Mouse (Mus musculus) c-Kit-positive CD71-positive TER-119-positive erythroid progenitor cells, embryonic 14.5 days (primary cell): ENCODE results near the gene Gm10563.

Experiments used
- DNase-seq: peaks from one replicate; pipeline ENCODE4 v3.0.0-alpha.2; 2013; ENCODE audit warnings: low spot score

Gene Gm10563

DNA sequence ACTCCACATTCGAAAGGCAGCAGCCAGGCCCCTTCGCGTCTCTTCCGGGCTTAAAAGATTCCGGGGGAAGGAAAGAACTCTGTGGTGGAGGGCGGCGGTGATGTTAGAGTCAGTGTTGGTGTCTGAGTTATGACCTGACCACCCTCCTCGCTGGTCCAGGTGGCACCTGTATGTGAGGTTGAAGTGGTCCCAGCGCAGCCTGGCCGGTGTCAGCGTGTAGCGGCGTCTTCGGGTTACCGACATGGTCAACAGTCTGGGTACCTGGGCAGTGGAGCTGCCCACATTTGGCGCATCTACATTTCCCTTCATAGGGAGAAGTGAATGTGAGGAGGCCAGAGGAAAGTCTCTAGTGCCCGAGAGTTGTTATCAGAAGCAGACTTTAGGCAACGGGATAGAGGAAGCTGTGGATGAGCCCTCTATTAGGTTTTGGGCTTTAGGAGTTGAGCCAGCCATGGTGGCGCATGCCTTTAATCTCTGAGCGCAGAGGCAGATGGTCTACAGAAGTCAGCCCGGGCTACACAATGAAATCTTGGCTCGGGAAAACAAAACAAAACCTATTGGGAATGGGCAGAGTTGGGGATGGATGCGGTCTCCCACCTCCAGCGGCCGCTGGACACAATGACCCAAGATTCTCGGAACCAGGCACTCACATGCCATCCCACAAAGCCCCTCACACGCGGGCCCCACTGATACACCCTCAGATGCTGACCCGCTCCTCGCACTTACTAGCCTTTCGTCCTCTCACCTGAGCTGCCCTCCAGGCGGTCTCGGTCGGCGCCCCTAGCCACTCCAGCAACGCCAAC is 7.3 kb upstream of the Gm10563 start:
- no peak for DNase-seq

DNA sequence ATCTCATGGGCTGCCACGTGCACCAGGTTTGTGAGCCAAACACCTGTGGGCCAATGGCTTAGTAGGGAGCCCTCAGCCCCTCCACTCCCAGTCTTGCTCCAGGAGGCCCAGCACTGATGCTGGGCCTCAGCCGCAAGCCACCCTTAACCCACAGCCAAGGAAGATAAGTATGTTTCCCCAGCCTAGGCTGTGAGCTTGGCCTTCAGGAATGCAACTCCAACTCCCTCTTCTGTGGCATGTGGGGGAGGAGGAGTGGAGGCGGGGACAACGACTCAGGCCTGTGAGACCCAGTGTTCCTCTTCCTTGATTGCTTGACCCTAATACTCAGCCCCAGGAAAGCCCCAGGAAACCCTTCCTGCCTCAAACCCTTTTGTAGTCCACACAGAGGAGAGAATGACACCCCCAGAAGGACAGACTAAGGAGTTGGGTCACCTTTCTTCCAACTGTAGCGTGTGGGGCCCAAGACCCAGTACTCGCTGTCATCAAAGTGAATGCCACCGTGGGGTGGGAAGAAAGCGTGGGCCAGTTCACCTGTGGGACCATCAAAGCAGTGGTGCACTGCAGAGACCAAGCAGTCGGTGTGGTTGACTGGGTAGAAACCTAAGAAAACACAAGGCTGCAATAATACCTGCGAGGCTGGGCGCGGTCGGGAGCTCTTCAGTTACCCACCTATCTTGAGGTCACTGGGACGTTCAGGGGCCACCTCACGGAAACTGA is 6.5 kb upstream of the Gm10563 start:
- DNase-seq: no peak

DNA sequence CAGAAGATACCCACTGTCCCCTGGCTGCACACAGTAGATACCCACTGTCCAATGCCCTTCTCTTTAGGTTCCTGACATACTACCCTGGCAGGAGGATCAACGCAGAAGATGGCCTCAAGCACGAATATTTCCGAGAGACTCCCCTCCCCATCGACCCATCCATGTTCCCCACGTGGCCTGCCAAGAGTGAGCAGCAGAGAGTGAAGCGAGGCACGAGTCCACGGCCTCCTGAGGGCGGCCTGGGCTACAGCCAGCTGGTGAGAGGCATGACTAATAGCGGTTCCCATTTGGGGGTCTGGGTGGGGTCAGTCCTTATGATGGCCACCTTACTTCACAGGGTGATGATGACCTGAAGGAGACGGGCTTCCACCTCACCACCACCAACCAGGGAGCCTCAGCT is 4.1 kb upstream of the Gm10563 start:
- no peak for DNase-seq

DNA sequence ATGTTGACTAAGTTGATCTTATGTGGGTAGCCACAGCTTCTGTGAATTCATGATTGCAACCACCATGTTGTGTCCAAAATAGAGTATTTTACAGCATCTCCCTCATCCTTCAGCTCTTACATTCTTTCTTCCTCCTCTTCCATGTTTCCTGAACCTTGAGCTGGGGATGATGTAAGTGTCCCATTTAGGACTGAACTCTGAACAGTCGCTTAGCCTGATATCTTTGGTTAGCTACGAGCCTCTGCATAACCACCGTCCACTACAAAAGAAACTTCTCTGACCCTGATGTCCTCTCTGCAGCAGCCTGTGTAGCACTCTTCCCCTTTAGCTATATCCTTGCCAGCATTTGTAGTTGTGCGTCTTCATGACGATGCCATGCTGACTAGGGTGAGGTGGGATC is 513 bp upstream of the Gm10563 start:
- no peak for DNase-seq

DNA sequence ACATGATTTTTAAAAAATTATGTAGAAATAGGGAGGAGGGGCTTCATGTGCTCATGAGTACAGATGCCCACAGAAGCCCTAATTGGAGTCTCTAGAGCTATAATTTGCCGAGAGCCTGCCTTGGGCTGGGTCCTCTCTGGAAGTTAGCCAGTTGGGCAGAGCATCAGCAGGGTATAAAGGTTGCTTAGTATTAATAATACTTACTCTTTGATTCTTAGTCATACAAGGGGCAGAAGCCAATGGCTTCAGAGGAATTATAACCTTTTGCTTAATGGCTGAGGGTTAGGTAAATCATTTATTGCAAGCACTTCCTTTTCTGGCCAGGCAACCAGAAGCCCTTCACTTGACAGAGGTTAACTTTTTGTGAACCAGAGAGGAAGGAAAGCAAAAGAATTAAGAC is 1.7 kb downstream of the Gm10563 start:
- DNase-seq: no peak

DNA sequence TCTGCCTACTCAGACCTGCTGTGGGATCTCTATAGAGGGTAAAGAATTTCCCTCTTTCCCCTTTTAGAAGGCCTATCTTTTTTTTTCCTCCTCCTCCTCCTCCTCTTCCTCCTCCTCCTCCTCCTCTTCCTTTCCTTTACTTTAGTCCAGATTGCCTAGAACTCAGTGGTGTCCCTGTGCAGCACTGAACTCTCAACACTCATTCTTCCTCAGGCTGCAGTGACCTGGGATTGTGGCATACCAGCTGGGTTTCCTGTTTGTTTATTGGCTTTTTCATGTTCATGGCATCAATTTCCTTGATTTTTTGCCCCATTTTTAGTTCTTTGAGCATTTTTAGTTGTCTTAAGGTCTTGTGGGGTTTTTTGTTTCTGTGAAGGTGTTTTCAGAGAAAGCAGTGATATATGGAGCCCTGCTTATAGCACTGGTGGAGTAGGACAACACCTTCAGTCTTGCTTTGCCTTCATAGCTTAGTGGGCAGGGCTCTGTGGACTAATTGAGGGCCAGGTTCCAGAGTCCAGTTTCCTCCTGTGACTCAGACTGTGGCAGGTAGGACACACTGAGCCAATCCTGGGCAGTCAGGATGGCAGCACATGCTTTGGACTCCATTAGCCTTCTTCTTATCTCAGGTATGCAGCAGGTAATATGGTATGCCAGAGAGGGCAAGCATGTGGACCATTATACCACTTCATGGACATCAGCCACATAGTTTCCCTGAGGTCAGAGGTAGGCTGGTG is 9.3 kb downstream of the Gm10563 start:
- no peak for DNase-seq

DNA sequence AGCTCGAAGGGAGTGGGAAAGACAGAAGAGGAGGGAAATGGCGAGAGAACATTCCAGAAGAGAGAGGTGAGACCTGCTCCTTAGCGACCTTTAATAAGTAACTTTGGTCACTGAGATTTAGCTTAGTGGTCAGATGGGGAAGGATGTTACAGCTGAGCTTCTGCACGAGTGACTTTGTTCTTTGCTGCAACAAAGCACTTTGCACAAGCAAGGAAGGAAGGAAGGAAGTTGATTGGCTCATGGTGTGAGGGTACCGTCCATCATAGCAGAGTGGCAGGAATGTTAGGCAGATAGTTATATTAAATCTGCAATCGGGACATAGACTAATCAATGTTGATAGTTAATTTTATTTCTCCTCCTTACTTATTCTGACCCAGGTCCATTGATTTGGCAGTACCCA is 14.9 kb downstream of the Gm10563 start:
- no peak for DNase-seq

DNA sequence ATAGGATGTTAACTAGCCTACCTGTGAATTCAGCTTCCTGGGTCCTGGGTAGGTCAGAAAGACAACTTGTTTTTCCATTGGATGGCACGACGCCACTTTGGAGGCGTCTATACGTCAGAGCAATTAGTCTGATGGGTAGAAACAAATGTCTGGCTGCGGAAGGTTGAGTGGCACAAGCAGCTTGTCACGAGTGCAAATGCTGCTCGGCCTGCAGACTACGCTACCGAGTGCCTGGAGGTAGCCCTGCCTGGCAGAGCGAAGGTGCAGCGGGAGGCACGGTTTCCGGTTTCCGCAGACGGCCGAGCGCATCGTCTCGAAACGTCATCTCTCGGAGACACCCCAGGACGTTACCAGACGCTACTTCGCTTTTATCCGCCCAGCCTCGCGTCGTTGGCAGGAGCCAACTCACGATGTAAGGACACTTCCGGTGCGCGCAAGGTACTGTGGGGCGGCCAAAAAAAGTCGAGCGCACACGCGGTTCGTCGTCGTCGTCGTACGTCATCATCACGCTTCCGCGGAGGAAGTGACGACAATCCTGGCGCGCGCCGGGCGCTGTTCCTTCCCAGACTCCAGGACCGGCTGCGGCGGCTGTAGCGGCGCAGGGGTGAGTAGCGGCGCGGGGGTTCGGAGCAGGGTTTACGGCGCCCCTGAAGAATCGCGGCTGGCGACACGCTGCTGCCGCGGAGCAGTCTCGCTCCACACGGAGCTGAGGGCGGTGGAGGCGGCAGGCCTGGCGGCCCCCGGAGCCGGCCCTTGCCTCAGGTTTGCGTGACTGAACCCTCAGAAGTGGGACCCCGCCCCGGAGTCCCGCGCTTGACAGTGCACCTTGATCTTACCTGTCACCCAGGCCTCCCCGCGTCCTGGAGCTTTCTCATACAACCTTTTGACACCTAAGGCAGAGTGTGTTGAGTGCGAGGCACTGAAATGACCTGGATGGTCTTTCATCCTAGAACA is 20.6 kb downstream of the Gm10563 start, which contains the start of gene Cdk11b:
Gene Cdk11b, plus strand, starts transcription at position 517 of the 954 bp plus-strand sequence.
- DNase-seq: peak; percentile 97

DNA sequence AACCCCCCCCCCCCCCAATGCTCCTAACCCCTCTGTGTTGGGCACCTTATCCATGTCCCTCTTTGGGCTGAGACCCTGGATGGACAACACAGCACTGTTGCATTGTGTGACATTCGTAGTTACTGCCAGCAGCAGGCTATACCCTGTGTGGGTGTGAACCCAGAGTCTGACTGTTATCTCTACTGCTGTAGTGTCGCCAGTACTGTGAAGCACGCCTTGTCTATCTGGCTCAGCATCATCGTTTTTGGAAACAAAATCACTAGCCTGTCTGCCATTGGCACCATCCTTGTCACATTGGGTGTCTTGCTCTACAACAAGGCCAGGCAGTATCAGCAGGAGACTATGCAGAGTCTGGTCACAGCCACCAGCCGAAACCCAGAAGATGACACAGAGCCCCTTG is 26.9 kb downstream of the Gm10563 start:
- DNase-seq: no peak

DNA sequence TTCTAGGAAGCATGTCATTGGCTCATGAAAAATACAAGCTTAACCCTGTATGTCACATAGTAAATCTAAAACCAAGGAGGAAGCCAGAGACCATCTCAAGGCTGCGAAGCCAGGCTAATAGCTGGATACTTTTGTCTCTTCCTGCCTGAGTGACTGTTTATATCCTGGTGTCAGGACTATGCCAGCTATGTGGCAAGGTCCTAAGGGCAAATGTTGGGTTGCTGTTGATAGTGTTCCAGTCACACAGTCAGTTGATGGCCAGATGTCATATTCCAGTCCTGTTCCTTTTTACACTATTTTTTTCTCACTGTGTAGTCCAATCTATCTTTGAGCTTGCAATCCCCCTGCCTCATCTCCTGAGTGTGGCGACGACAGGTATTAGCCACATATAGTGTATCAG is 31.9 kb downstream of the Gm10563 start:
- no peak for DNase-seq

DNA sequence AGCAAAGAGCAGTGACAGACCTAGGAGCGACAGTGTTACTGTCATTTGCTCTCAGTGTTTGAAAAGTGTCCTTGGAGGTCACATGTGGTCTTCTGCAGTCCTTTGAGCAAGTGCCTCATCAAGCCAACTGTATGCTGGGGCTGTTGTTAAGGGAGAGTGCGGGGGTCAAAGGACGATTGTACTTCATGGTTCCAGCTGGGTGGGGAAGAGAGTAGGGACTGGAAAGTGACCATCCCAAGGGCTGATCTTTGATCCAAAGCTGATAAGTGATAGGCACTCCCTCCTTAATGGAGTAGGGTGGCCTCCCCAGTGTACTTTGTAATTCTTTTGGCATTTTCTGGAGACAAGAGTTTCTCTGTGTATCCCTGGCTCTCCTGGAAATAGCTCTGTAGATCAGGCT is 33.3 kb downstream of the Gm10563 start:
- no peak for DNase-seq

DNA sequence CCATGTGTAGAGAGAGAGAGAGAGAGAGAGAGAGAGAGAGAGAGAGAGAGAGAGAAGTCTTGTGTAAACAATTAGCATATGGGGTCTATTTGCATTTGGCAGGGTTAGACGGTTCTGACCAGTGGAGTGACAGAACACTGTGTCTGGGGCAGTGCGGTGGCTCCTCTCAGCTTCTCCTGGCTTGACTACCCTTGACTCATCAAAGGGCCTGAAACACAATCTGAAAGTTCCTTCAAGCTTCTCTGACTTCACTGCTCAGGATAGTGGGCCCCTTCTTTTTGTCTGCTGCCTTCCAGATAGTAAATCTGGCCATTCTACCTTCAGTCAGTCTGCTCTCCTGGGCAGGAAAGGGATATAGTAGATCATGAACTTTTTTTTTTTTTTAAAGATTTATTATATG is 38.4 kb downstream of the Gm10563 start:
- DNase-seq: no peak

DNA sequence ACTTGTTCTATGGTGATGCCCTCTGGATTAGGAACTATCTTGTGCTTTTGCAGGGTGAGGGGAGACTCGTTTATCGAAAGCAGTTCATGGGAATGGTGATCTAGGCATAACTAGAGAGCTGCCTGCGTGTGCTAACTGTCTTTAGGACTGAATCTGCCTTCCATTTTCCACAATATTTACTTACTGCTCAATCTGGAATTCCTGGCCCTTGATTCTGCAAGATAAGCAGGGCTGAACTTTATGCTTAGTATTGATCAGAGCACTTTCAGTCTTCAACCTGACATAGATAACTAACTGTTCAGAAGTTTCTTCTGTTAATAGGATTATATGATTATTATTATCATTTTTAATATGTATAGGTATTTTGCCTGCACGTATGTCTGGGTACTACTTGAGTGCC is 40.1 kb downstream of the Gm10563 start:
- DNase-seq: no peak

DNA sequence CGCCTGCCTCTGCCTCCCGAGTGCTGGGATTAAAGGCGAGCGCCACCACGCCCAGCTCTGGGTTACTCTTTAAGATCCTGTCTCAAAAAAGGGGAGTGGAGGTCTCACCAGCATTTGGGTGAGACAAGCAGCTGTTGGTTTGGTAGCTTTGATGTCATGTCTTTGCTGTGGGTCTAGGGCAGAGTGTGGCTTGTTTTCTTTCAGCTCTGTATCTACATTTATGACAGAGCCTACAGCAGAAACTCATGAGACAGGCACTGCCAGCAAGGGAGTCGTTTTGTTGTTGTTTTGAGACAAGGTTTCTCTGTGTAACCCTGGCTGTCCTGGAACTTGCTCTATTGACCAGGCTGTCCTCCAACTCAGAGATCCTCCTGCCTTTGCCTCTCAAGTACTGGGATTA is 41.4 kb downstream of the Gm10563 start:
- DNase-seq: no peak

DNA sequence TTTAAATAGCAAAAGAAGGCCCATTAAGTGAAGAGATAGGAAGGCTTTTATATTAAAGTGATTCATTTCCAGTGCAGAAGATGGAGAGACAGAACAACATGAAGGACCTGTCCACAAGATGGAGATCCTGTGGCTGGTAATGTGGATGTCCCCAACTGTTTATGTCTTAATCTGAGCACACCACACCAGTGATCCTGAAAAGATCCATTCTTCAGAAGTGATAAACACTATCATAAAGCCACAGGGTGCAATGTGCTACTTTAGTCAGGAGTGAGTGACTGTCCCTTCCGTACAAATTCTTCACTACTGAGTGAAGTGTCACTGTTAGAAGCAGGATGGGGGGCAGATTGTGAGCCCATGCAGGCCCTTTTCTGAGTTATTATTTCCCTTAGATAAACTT is 42.5 kb downstream of the Gm10563 start:
- DNase-seq: peak; percentile 56

DNA sequence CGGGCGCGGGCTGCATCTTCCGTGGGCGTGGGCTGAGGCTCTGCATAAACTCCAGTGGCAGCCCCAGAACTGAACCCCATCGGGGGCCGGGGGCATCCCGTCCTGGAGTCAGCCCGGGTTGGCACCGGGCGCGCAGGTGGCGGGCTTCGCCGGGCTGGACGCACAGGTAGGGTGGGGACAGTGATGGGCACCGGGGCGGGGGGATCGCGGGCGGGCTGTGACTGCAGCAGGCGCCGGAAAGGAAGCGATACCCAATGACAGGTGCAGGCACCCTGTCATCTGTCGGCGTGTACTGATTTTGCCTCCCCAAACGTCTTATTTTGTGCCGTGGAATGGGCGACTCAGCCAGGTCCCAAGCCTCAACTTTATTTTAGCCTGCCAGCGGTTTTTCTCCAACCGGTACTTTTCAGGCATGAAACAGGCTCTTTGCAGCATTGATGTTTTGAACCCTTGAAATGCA is 43.2 kb downstream of the Gm10563 start:
- DNase-seq: no peak

DNA sequence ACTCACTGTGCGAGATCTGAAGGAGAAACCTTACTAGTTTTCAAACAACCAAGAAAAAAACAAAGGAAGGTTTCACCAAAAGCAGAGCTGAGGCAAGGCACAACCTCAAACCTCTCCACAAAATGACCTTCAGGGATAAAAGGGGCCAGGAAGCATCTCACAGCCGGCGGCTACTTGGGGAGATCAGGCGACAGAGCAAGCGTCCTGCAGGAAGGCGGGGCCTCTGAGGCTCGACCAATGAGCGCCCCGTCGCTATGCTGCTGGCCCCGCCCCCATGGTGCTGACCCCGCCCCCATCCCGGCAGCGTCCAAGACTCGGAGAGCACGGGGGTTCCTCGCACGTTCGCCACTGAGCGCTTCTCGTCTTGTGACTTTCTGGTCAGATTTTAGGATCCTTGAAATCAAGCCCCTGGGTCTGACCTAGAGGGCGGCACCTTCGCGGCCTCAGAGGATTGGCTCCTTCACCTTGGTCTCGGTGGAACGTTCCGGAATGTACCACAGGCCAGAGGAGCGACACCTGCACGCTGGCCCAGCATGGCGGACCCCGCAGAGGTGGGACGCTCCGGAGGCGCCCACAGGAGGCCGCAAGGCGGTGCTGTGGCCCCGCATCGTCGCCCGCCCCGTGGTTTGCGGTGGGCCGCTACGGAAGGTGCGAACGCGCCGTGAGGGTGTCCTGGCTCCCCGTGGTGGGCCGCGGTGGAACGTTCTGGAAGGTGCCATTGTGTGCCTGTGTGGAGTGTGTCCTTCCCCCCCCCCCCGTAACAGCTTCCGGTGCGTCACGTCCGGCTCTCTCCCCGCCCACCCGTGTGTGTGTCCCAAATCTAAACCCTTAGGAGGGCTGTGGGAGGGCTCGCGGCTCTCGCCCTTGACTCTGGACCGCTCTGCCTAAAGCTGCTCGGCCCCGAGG is 43.9 kb downstream of the Gm10563 start, which contains the start of gene Slc35e2:
Gene Slc35e2, plus strand, starts transcription at position 326 of the 906 bp plus-strand sequence.
- peak; percentile 94 for DNase-seq

DNA sequence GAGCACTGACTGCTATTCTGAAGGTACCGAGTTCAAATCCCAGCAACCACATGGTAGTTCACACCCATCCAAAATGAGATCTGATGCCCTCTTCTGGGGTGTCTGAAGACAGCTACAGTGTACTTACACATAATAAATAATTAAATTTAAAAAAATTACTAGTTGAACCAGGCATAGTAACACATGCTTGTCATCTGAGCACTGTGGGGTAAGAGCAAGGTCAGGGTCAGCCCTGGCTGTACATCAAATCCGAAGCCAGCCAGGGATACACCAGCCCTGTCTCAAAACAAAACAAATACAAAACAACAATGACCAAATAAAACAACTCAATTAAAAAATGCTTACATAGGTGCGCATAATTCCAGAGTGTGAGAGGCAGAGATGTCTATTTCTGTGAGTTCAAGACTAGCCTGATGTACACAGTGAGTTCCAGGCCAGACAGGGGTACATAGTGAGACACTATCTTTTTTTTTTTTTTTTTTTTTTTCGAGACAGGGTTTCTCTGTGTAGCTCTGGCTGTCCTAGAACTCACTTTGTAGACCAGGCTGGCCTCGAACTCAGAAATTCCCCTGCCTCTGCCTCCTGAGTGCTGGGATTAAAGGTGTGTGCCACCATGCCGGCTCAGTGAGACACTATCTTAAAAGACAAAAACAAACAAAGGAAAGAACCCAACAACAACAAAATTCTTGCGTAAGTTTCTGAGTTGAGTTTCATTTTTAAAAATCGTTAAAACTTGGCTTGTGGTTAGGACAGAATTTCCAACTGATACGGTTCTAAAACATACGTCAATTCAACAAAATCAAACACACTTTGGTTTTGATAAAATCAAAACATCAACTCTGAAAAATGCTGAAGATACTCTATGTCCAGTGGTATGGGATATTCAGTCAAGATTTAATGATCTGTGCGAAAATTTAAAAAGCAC is 45.0 kb downstream of the Gm10563 start:
- DNase-seq: no peak

DNA sequence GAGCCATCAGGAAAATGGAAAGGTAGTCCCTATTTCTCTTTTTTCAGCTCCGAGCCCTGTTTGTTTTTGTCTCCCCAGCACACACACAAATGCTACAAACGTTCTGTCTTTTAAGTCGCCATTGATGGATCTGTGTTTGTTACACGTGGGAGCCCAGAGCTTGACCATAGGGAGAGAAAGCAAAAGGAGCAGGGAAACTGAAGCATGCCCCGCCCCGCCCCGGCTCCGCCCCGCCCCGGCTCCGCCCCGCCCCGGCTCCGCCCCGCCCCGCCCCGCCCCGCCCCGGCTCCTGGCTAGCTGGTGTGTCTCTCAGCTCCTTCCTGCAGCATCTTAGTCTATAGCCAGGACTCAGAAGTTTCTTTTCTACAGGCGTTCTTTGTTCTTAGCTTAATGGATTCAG is 46.7 kb downstream of the Gm10563 start:
- DNase-seq: peak; percentile 29
